Mouse (Mus musculus): ENCODE data around the gene Sdc3.

DNA sequence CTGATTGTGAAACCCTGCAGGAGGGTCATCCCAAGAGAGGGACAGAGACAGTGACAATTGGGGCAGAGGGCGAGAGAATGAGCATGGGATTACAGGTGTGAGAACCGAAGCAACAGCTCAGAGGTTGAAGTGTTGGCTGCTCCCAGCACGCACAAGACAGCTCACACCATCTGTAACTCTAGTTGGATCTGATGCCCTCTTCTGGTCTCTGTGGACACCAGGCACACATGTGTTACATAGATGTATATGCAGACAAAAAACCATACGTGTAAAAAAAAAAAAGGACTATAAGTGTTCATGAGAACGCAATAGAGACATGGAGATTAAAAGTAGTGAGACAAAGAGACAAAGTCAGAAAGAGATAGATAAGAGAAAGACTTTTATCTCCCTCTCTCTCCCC lies 76.5 kb downstream of the Sdc3 start:
- TF ChIP-seq USF1 (IDR thresholded peaks at IDR 0.05; ENCODE audit: low read depth, low read length), result no peak
- no peak for TF ChIP-seq ZNF384 (IDR thresholded peaks at IDR 0.05; ENCODE audit: low read depth, low read length)
- no peak for TF ChIP-seq ZKSCAN1 (IDR thresholded peaks at IDR 0.05; ENCODE audit: borderline replicate concordance, low read depth, low read length)
- TF ChIP-seq CTCF (conservative IDR thresholded peaks at IDR 0.05 in 1 of 2, IDR thresholded peaks at IDR 0.05 in 1 of 2; ENCODE audit: low read depth in 2 of 2, low read length in 2 of 2), result no peak
- TF ChIP-seq EP300 (IDR thresholded peaks at IDR 0.05; ENCODE audit: low read length), result no peak
- no peak for TF ChIP-seq TBP (conservative IDR thresholded peaks at IDR 0.05; ENCODE audit: low read depth, low read length)
- no peak for TF ChIP-seq RCOR1 (conservative IDR thresholded peaks at IDR 0.05; ENCODE audit: low read depth, low read length)
- no peak for TF ChIP-seq POLR2A (IDR thresholded peaks at IDR 0.05; ENCODE audit: low read depth, low read length)
- no peak for TF ChIP-seq E2F4 (IDR thresholded peaks at IDR 0.05; ENCODE audit: insufficient replicate concordance, low read depth, low read length)
- no peak for TF ChIP-seq TCF12 (IDR thresholded peaks at IDR 0.05; ENCODE audit: low read depth, low read length)
- no peak for TF ChIP-seq CHD1 (IDR thresholded peaks at IDR 0.05; ENCODE audit: low read depth, low read length)
- no peak for TF ChIP-seq JUN (IDR thresholded peaks at IDR 0.05; ENCODE audit: insufficient read depth, low read depth, low read length)
- TF ChIP-seq UBTF (IDR thresholded peaks at IDR 0.05; ENCODE audit: low read depth, low read length), result no peak
